Mouse (Mus musculus) left cerebral cortex, adult 2 months (tissue): ENCODE data around the gene Cyfip2. TPM values are rescaled to one million over a fixed set of nuclear protein-coding genes. Genes with fewer than 3 reads are reported as not detected.

ENCODE experiments used
- DNase-seq, 2 experiments: peaks; one replicate each; pipeline ENCODE4 v3.0.0; 2021 to 2022; ENCODE audit warnings: low spot score in 2 of 2, mixed read lengths in 1 of 2; ENCODE audit errors: extremely low spot score in 1 of 2
- H3K27ac ChIP-seq: fragments of 200-600 bp; 2 replicates; pipeline ENCODE4 v1.8.1; 2022
- H3K4me3 ChIP-seq: fragments of 200-600 bp; 2 replicates; pipeline ENCODE4 v1.8.1; 2022
- CTCF ChIP-seq: fragments of 200-600 bp; IDR thresholded peaks from 2 replicates; pipeline ENCODE4 v1.8.1; 2022; ENCODE audit warnings: antibody characterized with exemption, mild to moderate bottlenecking, moderate library complexity
- intact Hi-C: fragments of 180-260 bp; cut with DNase I; formaldehyde crosslinking; loops from one replicate; pipeline ENCODE4 v1.15.1; 2025
- total RNA-seq, 2 experiments: library from RNA; stranded (reverse); gene quantifications; 2 replicates each; pipeline ENCODE4 v1.2.3; 2021

Cyfip2 gene
- total RNA-seq, 2 experiments from 2014 or later, result 606 to 614 TPM

DNA sequence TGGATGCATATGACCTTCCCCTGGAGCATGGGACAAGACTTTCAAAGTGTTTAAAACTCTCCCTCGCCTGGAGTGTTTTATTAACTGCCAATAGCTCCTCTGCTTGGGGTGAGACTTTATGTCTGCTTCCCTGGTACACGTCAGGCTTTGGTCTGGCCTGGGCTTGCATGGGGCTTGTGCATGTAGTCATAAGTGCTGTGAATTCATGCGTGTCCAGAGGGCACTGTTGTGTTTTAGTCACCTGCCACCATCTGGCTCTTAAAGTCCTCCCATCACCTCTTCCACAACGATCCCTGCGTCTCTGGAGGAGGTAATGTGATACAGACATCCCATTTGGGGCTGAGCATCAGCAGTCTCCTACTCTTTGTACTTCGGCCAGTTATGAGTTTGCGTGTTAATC, 8.9 kb upstream of the Cyfip2 start:
- DNase-seq, result no peak
- no peak overlapping the region for H3K27ac ChIP-seq
- intact Hi-C loops, result no loop called here
- TF ChIP-seq CTCF, result no peak
- H3K4me3 ChIP-seq, result no peak overlapping the region

GRCm38 (mm10) chr11:46314534-46314933, 1.9 kb upstream of the Cyfip2 start:
- H3K27ac ChIP-seq, result peak overlapping the region; percentile 86
- intact Hi-C loops, result loop anchor here (1.0 to 2.0 kb wide), 3 partner anchors 14 to 117 kb away; no protein-coding TSS in a partner anchor
- no peak for TF ChIP-seq CTCF
- H3K4me3 ChIP-seq, result no peak overlapping the region
- DNase-seq, result no peak

DNA sequence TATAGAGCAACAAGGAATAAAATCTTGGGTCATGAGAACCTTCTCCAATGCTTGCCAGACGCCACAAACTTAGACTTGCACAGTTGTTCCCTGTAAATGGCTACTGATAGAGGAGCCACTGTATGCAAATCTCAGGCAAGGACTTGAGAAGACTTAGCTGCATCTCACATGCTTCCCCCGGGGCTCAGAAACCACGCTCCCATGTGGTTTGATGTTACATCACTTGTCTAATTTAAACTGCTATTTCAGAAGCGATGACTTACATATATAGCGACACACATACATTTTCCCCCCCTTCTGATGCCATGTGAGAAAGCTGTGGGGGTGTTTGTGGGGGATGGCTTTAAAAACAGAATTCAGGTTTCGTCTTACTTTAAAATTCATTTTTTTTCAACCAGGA, 1.2 kb upstream of the Cyfip2 start:
- peak overlapping the region; percentile 86 for H3K27ac ChIP-seq
- DNase-seq, result peak; percentile 48 to 59
- H3K4me3 ChIP-seq, result no peak overlapping the region
- intact Hi-C loops, result loop anchor here (1.0 to 2.0 kb wide), 3 partner anchors 13 to 117 kb away; no protein-coding TSS in a partner anchor
- no peak for TF ChIP-seq CTCF

DNA sequence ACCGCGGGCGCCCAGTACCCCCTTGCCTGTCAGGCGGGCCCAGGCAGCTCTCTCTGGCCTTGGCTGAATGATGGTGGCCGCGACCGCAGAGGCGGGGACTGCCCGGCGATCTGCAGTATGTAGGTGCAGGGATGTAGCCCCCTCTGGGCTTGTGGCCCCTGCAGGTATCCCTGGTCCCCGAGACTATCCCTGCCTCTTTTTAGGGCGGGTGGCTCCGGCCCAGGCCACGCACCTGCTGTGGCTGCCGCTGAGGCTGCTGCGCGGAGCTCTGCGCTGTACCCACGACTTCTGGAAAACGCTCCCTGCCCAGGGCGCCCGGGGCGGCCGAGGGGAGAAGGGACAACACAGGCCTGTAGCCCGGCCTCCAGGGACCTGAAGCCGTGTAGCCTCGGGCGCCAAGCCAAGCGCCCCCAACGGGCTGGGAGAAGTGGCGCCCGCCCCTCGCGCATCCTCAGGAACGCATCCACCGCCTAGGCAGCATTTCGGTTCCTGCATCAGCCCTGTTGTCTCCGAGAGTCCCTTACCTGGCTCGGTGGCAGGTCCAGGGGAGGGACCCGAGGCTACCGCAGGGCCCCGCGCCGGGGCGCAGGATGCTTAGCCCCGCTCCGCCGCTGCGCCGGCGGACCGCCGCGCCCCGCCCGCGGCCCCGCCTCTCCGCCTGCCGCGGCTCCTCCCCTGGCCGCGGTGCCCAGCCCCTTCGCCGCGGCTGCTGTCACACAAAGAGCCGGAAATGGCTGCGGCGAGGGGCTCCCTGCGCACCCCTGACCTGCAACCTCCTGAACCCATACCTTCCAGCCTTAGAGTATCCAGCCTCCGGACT, 746 bp downstream of the Cyfip2 start:
- Histone ChIP-seq H3K4me3 (peak overlapping the region; percentile 79), H3K27ac (peak overlapping the region; percentile 99)
- intact Hi-C loops, result no loop called here
- DNase-seq, result peak; percentile 65 to 68
- no peak for TF ChIP-seq CTCF

DNA sequence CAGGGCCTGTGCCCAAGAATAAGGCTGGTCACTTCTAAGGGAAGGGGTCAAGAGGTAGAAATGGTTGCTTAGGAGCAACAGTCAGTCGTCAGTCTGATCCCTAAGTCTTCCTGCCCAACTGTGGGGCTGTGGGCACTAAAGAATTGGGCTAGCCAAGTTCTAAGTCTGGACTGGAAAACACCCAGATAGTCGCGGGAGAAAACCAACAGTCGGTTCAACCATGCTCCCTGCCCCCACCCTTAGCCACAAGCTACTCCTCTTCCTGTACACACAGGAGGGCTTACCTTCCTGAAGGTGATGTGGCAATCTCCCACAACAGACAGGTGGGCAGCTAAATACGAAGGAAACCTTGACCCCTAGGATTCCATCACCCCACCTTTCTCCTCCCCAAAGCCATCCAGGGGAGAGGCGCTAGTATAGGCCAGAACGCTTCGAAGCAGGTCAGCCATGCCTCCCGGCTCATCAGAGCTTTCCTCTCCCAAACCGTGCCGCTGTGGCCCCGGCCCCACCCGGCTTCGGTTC, 1.4 kb downstream of the Cyfip2 start:
- intact Hi-C loops, result no loop called here
- H3K4me3 ChIP-seq, result peak overlapping the region; percentile 79
- peak overlapping the region; percentile 99 for H3K27ac ChIP-seq
- TF ChIP-seq CTCF, result no peak
- DNase-seq, result no peak

GRCm38 (mm10) chr11:46310647-46311063, 2.0 kb downstream of the Cyfip2 start:
- TF ChIP-seq CTCF, result no peak
- no peak for DNase-seq
- intact Hi-C loops, result no loop called here
- peak overlapping the region; percentile 79 for H3K4me3 ChIP-seq
- H3K27ac ChIP-seq, result peak overlapping the region; percentile 99

GRCm38 (mm10) chr11:46309808-46310555, 2.7 kb downstream of the Cyfip2 start:
- Histone ChIP-seq H3K27ac (peak overlapping the region; percentile 74), H3K4me3 (peak overlapping the region; percentile 79)
- no peak for TF ChIP-seq CTCF
- intact Hi-C loops, result no loop called here
- no peak for DNase-seq

DNA sequence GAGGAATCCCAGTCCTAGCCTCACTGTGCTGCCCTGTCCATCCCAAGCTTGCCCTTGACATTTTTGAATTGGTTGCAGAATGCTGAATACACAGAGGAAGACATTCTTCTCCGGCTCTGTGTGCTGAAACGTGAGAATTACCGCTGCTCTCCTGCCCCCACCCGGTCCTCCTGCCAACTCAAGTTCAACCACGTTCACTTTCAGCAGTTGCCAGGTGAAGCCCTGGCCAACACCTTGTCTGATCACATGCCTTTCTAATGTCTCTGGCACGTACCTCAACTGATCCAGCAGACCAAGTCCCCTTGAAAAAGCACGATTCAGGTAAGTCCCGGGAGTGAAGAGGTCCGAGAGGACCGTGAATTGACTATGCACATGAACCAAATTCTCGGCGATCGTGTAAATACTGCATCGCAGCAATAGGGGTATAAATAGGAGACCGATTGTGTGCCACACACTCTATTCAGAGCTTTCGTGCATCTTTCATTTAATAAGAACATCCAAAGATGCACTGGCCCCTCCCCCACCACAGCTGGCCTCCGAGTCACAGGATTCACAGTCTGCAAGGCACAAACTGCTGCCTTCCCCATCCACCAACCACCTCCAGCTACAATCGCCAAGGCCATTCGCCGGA, 3.4 kb downstream of the Cyfip2 start:
- peak overlapping the region; percentile 79 for H3K4me3 ChIP-seq
- TF ChIP-seq CTCF, result no peak
- H3K27ac ChIP-seq, result peak overlapping the region; percentile 74
- intact Hi-C loops, result no loop called here
- peak in 1 of 2 experiments; percentile 44 for DNase-seq

DNA sequence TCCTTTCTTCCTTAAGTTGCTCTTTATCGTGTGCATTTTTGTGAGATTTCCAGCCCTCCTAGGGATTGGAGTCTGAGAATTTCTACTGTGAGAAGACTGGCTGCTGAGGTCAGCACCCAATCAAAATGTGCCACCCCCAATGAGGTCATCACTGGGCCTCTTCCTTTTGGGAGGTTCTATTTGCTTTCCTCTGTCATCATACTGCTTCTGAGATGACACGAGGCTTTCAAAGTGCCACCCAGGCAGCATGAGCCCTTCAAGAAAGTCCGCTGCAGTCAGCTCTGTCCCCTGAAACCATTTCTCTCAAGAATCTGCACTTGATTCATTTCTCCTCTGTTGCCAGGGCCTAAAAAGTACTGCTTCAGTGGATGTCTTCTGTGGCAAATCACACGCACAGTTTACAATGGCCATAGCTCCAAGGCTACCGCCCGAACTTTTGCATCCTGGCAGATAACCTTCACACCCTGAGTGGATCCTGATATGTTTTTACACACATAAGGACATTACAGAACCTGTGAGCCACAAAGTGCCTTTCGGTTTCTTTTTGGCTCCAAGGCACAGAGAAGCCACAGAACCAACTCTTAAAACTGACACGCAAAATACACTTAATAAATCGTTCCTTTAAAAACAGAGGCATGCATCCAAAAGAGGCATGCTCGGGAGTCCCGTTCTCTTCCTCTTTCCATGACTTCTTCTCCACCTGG, 4.2 kb downstream of the Cyfip2 start:
- TF ChIP-seq CTCF, result no peak
- H3K4me3 ChIP-seq, result peak overlapping the region; percentile 79
- peak overlapping the region; percentile 74 for H3K27ac ChIP-seq
- DNase-seq, result no peak
- intact Hi-C loops, result no loop called here

DNA sequence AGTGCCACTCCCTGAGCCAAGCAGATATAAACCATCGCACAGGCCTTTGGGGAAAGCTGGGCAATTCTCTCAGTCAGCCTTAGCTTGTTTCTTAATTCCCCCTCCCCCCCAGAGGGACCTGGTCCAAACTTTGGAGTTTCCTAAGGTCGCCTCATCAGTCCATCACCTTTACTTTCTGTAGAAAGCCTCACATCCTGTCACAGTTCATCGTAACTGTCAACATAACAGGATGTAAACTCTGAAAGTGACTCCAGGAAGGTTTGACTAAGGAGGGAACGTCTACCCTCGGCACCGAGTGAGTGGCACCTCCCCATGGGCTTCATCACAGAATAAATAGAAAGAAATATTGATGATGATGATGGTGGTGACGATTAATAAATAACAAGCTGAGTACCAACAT, 4.9 kb downstream of the Cyfip2 start:
- Histone ChIP-seq H3K27ac (no peak overlapping the region), H3K4me3 (no peak overlapping the region)
- no peak for TF ChIP-seq CTCF
- intact Hi-C loops, result no loop called here
- no peak for DNase-seq

DNA sequence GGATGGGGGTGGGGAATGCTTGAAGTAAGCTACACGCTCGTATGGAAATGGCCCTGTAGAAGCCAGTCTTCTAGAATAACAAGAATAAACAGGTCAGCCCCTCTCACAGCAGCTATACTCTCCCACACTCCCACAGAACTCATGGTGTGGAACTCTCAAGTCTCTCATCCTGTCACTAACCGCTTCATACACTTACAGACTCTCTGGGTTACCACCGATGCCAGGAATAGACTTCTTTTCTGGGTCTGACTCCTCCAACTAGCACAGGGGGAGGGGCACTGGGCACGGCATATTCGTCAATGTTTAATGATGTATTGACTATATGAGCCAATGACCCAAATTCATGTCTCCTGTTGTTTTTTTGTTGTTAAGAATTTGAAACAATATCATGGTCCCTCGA, 5.9 kb downstream of the Cyfip2 start:
- DNase-seq, result no peak
- Histone ChIP-seq H3K27ac (peak overlapping the region; percentile 44; the same call in 1 of the 2 replicates), H3K4me3 (no peak overlapping the region)
- intact Hi-C loops, result no loop called here
- no peak for TF ChIP-seq CTCF
